Mouse (Mus musculus): ENCODE results near the gene Frmd4b. TPM values are rescaled to one million over a fixed set of nuclear protein-coding genes. Genes with fewer than 3 reads are reported as not detected.
"Not testable (repeated sequence)": the region's sequence is repeated elsewhere in the genome, so short reads cannot be mapped to it uniquely, and the experiment has no call there.

Frmd4b gene
- polyA plus RNA-seq, 1 experiment from 2014 or later = 22.2 TPM

- 70% methylated on average over 2 of the region's 2 CpGs for WGBS
- no peak overlapping the region for H3K27ac ChIP-seq (ENCODE audit: low read length)
Measured at GRCm38 (mm10) chr6:97272349-97272748, 345.0 kb downstream of the Frmd4b start.

GRCm38 (mm10) chr6:97269596-97269995, 347.7 kb downstream of the Frmd4b start:
- no peak overlapping the region for H3K4me3 ChIP-seq (ENCODE audit: low read depth, low read length)
- H3K4me2 ChIP-seq (replicated peaks; ENCODE audit: low read depth, low read length) = no peak overlapping the region
- no peaks in the 10 kb centered on the region for H3K36me3 ChIP-seq (ENCODE audit: control insufficient read depth, insufficient read depth, low read length)
- H3K27me3 ChIP-seq (ENCODE audit: control insufficient read depth, insufficient read depth, low read length) = no peaks in the 10 kb centered on the region
- H3K9ac ChIP-seq (replicated peaks; ENCODE audit: low read depth, low read length) = no peak overlapping the region
- H3K9me3 ChIP-seq (ENCODE audit: control insufficient read depth, low read depth, low read length) = no peaks in the 10 kb centered on the region
- no peak overlapping the region for H3K27ac ChIP-seq (ENCODE audit: low read length)
- H3K4me1 ChIP-seq (ENCODE audit: control insufficient read depth, insufficient read depth, low read length) = peaks cover 3% of the 10 kb centered on the region; the same call in 1 of the 2 replicates
- 75% methylated on average over 11 of the region's 11 CpGs for WGBS
- no peak for ATAC-seq (ENCODE audit: insufficient number of reproducible peaks, insufficient read depth, low FRiP score, low read depth)

More at GRCm38 (mm10) chr6:97272349-97272748, 345.0 kb downstream of the Frmd4b start:
- Histone ChIP-seq H3K9ac (replicated peaks; ENCODE audit: low read depth, low read length) (no peak overlapping the region), H3K27me3 (ENCODE audit: control insufficient read depth, insufficient read depth, low read length) (no peaks in the 10 kb centered on the region), H3K9me3 (ENCODE audit: control insufficient read depth, low read depth, low read length) (no peaks in the 10 kb centered on the region), H3K4me3 (ENCODE audit: low read depth, low read length) (no peak overlapping the region), H3K4me1 (ENCODE audit: control insufficient read depth, insufficient read depth, low read length) (peaks cover 3% of the 10 kb centered on the region; the same call in 1 of the 2 replicates), H3K36me3 (ENCODE audit: control insufficient read depth, insufficient read depth, low read length) (no peaks in the 10 kb centered on the region), H3K4me2 (replicated peaks; ENCODE audit: low read depth, low read length) (no peak overlapping the region)
- ATAC-seq (ENCODE audit: insufficient number of reproducible peaks, insufficient read depth, low FRiP score, low read depth) = no peak

DNA sequence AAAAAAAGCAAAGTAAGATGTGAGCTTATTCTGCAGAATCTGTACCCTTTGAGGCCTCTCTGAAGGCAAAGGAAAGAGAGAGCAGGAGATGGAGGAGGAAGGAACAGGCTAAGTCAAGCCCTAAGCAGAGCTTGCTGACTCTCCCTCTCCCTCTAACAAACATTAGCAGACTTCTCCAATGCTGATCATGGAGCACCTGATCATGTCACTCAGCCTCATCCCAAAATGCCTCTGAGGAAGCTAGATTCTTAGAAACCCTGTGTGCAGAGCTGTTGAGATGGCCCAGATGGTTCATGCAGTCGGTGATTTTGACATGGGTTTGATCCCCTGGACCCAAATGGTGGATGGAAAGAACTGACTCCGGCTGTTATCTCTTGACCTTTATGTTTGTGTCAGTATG, 350.2 kb downstream of the Frmd4b start:
- H3K9ac ChIP-seq (replicated peaks; ENCODE audit: low read depth, low read length) = no peak overlapping the region
- no peak overlapping the region for H3K4me2 ChIP-seq (replicated peaks; ENCODE audit: low read depth, low read length)
- no peak overlapping the region for H3K4me3 ChIP-seq (ENCODE audit: low read depth, low read length)
- H3K4me1 ChIP-seq (ENCODE audit: control insufficient read depth, insufficient read depth, low read length) = no peaks in the 10 kb centered on the region
- no peaks in the 10 kb centered on the region for H3K36me3 ChIP-seq (ENCODE audit: control insufficient read depth, insufficient read depth, low read length)
- no peaks in the 10 kb centered on the region for H3K9me3 ChIP-seq (ENCODE audit: control insufficient read depth, low read depth, low read length)
- H3K27ac ChIP-seq (ENCODE audit: low read length) = no peak overlapping the region
- 75% methylated on average over 2 of the region's 2 CpGs for WGBS
- no peak for ATAC-seq (ENCODE audit: insufficient number of reproducible peaks, insufficient read depth, low FRiP score, low read depth)
- no peaks in the 10 kb centered on the region for H3K27me3 ChIP-seq (ENCODE audit: control insufficient read depth, insufficient read depth, low read length)

DNA sequence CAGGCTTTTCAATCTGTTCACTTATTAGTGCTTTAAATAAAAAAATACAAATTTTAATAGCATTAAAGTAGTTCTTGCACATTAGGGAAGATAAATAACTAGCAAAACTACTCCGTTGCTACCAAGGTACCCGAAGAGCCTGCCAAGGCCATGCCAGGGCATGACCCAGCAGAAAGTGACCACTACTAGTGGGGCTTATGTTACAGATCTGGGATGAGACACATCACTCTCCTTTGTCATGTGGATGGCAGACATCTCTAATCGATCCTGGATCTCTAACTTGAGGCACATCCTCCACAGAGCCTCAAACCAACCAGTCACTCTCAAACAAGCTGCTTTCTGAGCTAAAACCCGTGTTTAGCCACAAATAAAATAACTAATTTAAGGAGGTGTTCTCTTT, 350.7 kb downstream of the Frmd4b start:
- H3K4me1 ChIP-seq (ENCODE audit: control insufficient read depth, insufficient read depth, low read length) = no peaks in the 10 kb centered on the region
- no peaks in the 10 kb centered on the region for H3K9me3 ChIP-seq (ENCODE audit: control insufficient read depth, low read depth, low read length)
- H3K9ac ChIP-seq (replicated peaks; ENCODE audit: low read depth, low read length) = no peak overlapping the region
- no peaks in the 10 kb centered on the region for H3K36me3 ChIP-seq (ENCODE audit: control insufficient read depth, insufficient read depth, low read length)
- H3K27me3 ChIP-seq (ENCODE audit: control insufficient read depth, insufficient read depth, low read length) = no peaks in the 10 kb centered on the region
- H3K4me3 ChIP-seq (ENCODE audit: low read depth, low read length) = no peak overlapping the region
- WGBS = 61% methylated on average over 4 of the region's 4 CpGs
- no peak overlapping the region for H3K27ac ChIP-seq (ENCODE audit: low read length)
- H3K4me2 ChIP-seq (replicated peaks; ENCODE audit: low read depth, low read length) = no peak overlapping the region
- no peak for ATAC-seq (ENCODE audit: insufficient number of reproducible peaks, insufficient read depth, low FRiP score, low read depth)

GRCm38 (mm10) chr6:97265705-97266104, 351.6 kb downstream of the Frmd4b start:
- no peak overlapping the region for H3K27ac ChIP-seq (ENCODE audit: low read length)
- H3K4me1 ChIP-seq (ENCODE audit: control insufficient read depth, insufficient read depth, low read length) = no peaks in the 10 kb centered on the region
- no peak for ATAC-seq (ENCODE audit: insufficient number of reproducible peaks, insufficient read depth, low FRiP score, low read depth)
- no peaks in the 10 kb centered on the region for H3K36me3 ChIP-seq (ENCODE audit: control insufficient read depth, insufficient read depth, low read length)
- H3K9me3 ChIP-seq (ENCODE audit: control insufficient read depth, low read depth, low read length) = no peaks in the 10 kb centered on the region
- H3K4me2 ChIP-seq (replicated peaks; ENCODE audit: low read depth, low read length) = no peak overlapping the region
- no peak overlapping the region for H3K4me3 ChIP-seq (ENCODE audit: low read depth, low read length)
- WGBS = 62% methylated on average over 3 of the region's 3 CpGs
- no peaks in the 10 kb centered on the region for H3K27me3 ChIP-seq (ENCODE audit: control insufficient read depth, insufficient read depth, low read length)
- no peak overlapping the region for H3K9ac ChIP-seq (replicated peaks; ENCODE audit: low read depth, low read length)

- no peaks in the 10 kb centered on the region for H3K27me3 ChIP-seq (ENCODE audit: control insufficient read depth, insufficient read depth, low read length)
- no peak overlapping the region for H3K4me3 ChIP-seq (ENCODE audit: low read depth, low read length)
- 58% methylated on average over 8 of the region's 8 CpGs for WGBS
- H3K4me2 ChIP-seq (replicated peaks; ENCODE audit: low read depth, low read length) = no peak overlapping the region
- no peaks in the 10 kb centered on the region for H3K9me3 ChIP-seq (ENCODE audit: control insufficient read depth, low read depth, low read length)
- H3K27ac ChIP-seq (ENCODE audit: low read length) = no peak overlapping the region
- no peak overlapping the region for H3K9ac ChIP-seq (replicated peaks; ENCODE audit: low read depth, low read length)
- no peaks in the 10 kb centered on the region for H3K36me3 ChIP-seq (ENCODE audit: control insufficient read depth, insufficient read depth, low read length)
- no peak for ATAC-seq (ENCODE audit: insufficient number of reproducible peaks, insufficient read depth, low FRiP score, low read depth)
- no peaks in the 10 kb centered on the region for H3K4me1 ChIP-seq (ENCODE audit: control insufficient read depth, insufficient read depth, low read length)
Measured at GRCm38 (mm10) chr6:97265240-97265639, 352.1 kb downstream of the Frmd4b start.

DNA sequence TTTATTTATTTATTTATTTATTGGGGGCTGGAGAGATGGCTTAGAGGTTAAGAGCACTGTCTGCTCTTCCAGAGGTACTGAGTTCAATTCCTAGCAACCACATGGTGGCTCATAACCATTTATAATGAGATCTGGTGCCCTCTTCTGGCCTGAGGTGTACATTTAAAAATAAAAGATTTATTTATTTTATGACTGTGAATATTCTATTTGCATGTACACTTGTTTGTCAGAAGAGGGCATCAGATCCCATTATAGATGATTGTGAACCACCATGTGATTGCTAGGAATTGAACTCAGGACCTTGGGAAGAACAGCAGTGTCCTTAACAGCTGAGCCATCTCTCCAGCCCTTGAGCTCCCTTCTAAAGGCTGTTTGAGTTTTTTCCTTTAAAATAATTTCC, 353.6 kb downstream of the Frmd4b start:
- H3K4me1 ChIP-seq (ENCODE audit: control insufficient read depth, insufficient read depth, low read length); H3K27me3 ChIP-seq (ENCODE audit: control insufficient read depth, insufficient read depth, low read length); H3K27ac ChIP-seq (ENCODE audit: low read length); H3K36me3 ChIP-seq (ENCODE audit: control insufficient read depth, insufficient read depth, low read length); H3K9me3 ChIP-seq (ENCODE audit: control insufficient read depth, low read depth, low read length); H3K4me3 ChIP-seq (ENCODE audit: low read depth, low read length); ATAC-seq (ENCODE audit: insufficient number of reproducible peaks, insufficient read depth, low FRiP score, low read depth); H3K9ac ChIP-seq (replicated peaks; ENCODE audit: low read depth, low read length); H3K4me2 ChIP-seq (replicated peaks; ENCODE audit: low read depth, low read length): not testable (repeated sequence)

DNA sequence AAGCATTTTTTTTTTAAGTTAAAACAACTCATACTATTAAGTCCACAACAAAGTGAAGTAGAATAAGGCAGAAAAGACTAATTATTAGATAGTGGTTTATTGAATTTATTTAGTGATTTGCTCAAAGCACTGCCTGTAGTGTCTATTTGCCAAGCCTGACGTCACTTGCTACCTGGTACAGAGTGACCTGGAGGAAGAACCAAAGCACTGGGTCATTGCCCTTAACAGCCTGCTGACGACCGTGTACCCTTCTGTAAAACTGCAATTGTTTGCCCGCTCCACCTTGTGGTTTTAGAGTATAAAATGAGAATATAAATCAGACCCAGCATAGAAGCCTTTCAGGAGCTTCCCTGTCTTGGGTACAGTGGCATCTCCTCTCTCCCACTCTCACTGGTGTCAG, 355.1 kb downstream of the Frmd4b start:
- H3K27ac ChIP-seq (ENCODE audit: low read length) = no peak overlapping the region
- H3K9me3 ChIP-seq (ENCODE audit: control insufficient read depth, low read depth, low read length) = no peaks in the 10 kb centered on the region
- H3K4me2 ChIP-seq (replicated peaks; ENCODE audit: low read depth, low read length) = no peak overlapping the region
- H3K4me3 ChIP-seq (ENCODE audit: low read depth, low read length) = no peak overlapping the region
- no peaks in the 10 kb centered on the region for H3K4me1 ChIP-seq (ENCODE audit: control insufficient read depth, insufficient read depth, low read length)
- no peak for ATAC-seq (ENCODE audit: insufficient number of reproducible peaks, insufficient read depth, low FRiP score, low read depth)
- H3K9ac ChIP-seq (replicated peaks; ENCODE audit: low read depth, low read length) = no peak overlapping the region
- no peaks in the 10 kb centered on the region for H3K27me3 ChIP-seq (ENCODE audit: control insufficient read depth, insufficient read depth, low read length)
- 68% methylated on average over 4 of the region's 4 CpGs for WGBS
- no peaks in the 10 kb centered on the region for H3K36me3 ChIP-seq (ENCODE audit: control insufficient read depth, insufficient read depth, low read length)

GRCm38 (mm10) chr6:97259926-97260325, 357.4 kb downstream of the Frmd4b start:
- H3K4me3 ChIP-seq (ENCODE audit: low read depth, low read length); H3K4me1 ChIP-seq (ENCODE audit: control insufficient read depth, insufficient read depth, low read length); H3K36me3 ChIP-seq (ENCODE audit: control insufficient read depth, insufficient read depth, low read length); H3K9me3 ChIP-seq (ENCODE audit: control insufficient read depth, low read depth, low read length); H3K4me2 ChIP-seq (replicated peaks; ENCODE audit: low read depth, low read length); H3K27me3 ChIP-seq (ENCODE audit: control insufficient read depth, insufficient read depth, low read length); ATAC-seq (ENCODE audit: insufficient number of reproducible peaks, insufficient read depth, low FRiP score, low read depth); H3K27ac ChIP-seq (ENCODE audit: low read length); H3K9ac ChIP-seq (replicated peaks; ENCODE audit: low read depth, low read length): not testable (repeated sequence)
- WGBS = 82% methylated on average over 2 of the region's 2 CpGs
